ENCODE assay signal across 30 mouse cellular contexts in the genomic region with DNA sequence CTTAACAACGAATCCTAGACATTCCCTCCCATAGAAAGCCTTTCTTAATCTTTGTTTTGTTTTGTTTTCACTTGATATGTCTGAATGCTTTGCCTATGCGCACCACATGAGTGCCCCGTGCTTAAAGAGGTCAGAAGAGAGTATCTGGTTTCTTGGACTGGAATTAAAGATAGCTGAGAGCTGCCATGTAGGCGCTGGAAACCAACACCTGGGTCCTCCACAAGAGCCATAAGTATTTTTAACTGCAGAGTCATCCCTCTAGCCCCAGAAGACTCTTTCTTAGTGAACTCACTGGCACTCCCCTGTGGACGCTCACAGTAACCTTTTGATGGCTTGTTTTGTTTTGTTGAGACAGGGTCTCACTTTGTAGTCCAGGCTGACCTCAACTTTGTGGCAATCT.
DNase-seq lines count a peak whose midpoint lies in the region; ATAC-seq and TF ChIP-seq lines count a peak whose summit lies in the region.
"Had no signal": no experiment of that assay in that cellular context is flagged by ENCODE, and none has a peak within 500 bp of the region (broad histone marks: within the 10 kb centered on the region; RNA-seq: fewer than 3 reads in every experiment).

No protein-coding gene starts in this region.

- 35% methylated on average over 5 of the region's 5 CpGs for WGBS in kidney, embryonic 16.5 days
- WGBS in lung, postnatal 0 days, result 49% methylated on average over 5 of the region's 5 CpGs

- no peak overlapping the region for H3K9ac ChIP-seq in kidney, embryonic 16.5 days (replicated peaks; ENCODE audit: low read length)
- no peak overlapping the region for H3K9ac ChIP-seq in lung, postnatal 0 days (replicated peaks; ENCODE audit: low read depth)
- H3K9ac ChIP-seq: heart, embryonic 15.5 days; hindbrain, embryonic 12.5 days; limb, embryonic 12.5 days; midbrain, embryonic 13.5 days had no signal

- no peak overlapping the region for H3K4me2 ChIP-seq in kidney, embryonic 16.5 days (replicated peaks; ENCODE audit: low read depth, low read length)
- H3K4me2 ChIP-seq in lung, postnatal 0 days (replicated peaks; ENCODE audit: low read depth, low read length), result no peak overlapping the region
- H3K4me2 ChIP-seq: heart, embryonic 15.5 days; hindbrain, embryonic 12.5 days; limb, embryonic 12.5 days; liver, embryonic 11.5 days; midbrain, embryonic 13.5 days had no signal

- TF ChIP-seq EP300 in lung, postnatal 0 days (IDR thresholded peaks at IDR 0.05), result no peak

- H3K27me3 ChIP-seq in kidney, embryonic 16.5 days (ENCODE audit: insufficient read depth, low read length), result no peaks in the 10 kb centered on the region
- H3K27me3 ChIP-seq in lung, postnatal 0 days (replicated peaks; ENCODE audit: insufficient read depth, low read length), result no peaks in the 10 kb centered on the region
- H3K27me3 ChIP-seq: heart, embryonic 15.5 days; hindbrain, embryonic 12.5 days; limb, embryonic 12.5 days; megakaryocyte, embryonic 14.5 days; midbrain, embryonic 13.5 days had no signal

- no peaks in the 10 kb centered on the region for H3K9me3 ChIP-seq in kidney, embryonic 16.5 days (ENCODE audit: low read length)
- H3K9me3 ChIP-seq in lung, postnatal 0 days (ENCODE audit: low read length), result no peaks in the 10 kb centered on the region
- H3K9me3 ChIP-seq: heart, embryonic 10.5 days; heart, embryonic 15.5 days; hindbrain, embryonic 12.5 days; limb, embryonic 12.5 days; midbrain, embryonic 13.5 days had no signal

- no peaks in the 10 kb centered on the region for H3K36me3 ChIP-seq in kidney, embryonic 16.5 days (ENCODE audit: insufficient read depth, low read length)
- no peaks in the 10 kb centered on the region for H3K36me3 ChIP-seq in lung, postnatal 0 days (ENCODE audit: insufficient read depth, low read length)
- H3K36me3 ChIP-seq: heart, embryonic 10.5 days; heart, embryonic 15.5 days; hindbrain, embryonic 12.5 days; limb, embryonic 12.5 days; midbrain, embryonic 13.5 days had no signal

- ATAC-seq in kidney, embryonic 16.5 days (ENCODE audit: low FRiP score, low TSS enrichment), result peak; percentile 36; the same call in 1 of the 2 replicates
- ATAC-seq in lung, postnatal 0 days, result no peak
- ATAC-seq: activated CD4-positive, CD25-positive, alpha-beta regulatory T cell, adult 4 months; forebrain, embryonic 14.5 days; intestine, embryonic 16.5 days; midbrain, embryonic 13.5 days had no signal

- DNase-seq in gastrocnemius, adult 2 months, result peak; percentile 59
- no peak for DNase-seq in gastrocnemius, postnatal 10 days
- no peak for DNase-seq in kidney, postnatal 14 days
- DNase-seq in ZHBTc4 (ENCODE audit: low read depth, low spot score) (peak; percentile 5), liver (no peak)
- peak; percentile 6 for DNase-seq in gastrocnemius, postnatal 14 days
- DNase-seq in lung, postnatal 0 days (ENCODE audit: low spot score), result no peak
- DNase-seq: adrenal gland, adult 2 months; adrenal gland, postnatal 36 days; cerebellum, adult 18-20 months; cerebellum, postnatal 10 days; heart, postnatal 36 days; kidney, postnatal 10 days; lung, postnatal 4 days; spleen, adult 18-20 months; thymus, adult 18-20 months; thymus, postnatal 36 days had no signal

- peaks cover 10% of the 10 kb centered on the region for H3K4me1 ChIP-seq in kidney, embryonic 16.5 days (ENCODE audit: insufficient read depth, low read length)
- no peaks in the 10 kb centered on the region for H3K4me1 ChIP-seq in lung, postnatal 0 days (ENCODE audit: insufficient read depth, low read depth, low read length)
- H3K4me1 ChIP-seq: heart, embryonic 15.5 days; limb, embryonic 12.5 days; megakaryocyte, embryonic 14.5 days; midbrain, embryonic 13.5 days had no signal

- peak; percentile 58 for TF ChIP-seq CTCF in gastrocnemius, adult 2 months (IDR thresholded peaks at IDR 0.05)
- TF ChIP-seq CTCF in lung, postnatal 0 days (IDR thresholded peaks at IDR 0.05), result no peak

- intact Hi-C loops in gastrocnemius, adult 2 months (cut with DNase I), result loop anchor here (1.0 to 5.0 kb wide), 2 partner anchors 53 to 129 kb away; no protein-coding TSS in a partner anchor
- intact Hi-C loops in gastrocnemius, postnatal 14 days (cut with DNase I; ENCODE audit: low total_unique reads), result no loop called here

- H3K27ac ChIP-seq in gastrocnemius, adult 2 months, result peak overlapping the region; percentile 91
- H3K27ac ChIP-seq in kidney, embryonic 16.5 days (ENCODE audit: low read length), result no peak overlapping the region
- H3K27ac ChIP-seq in lung, postnatal 0 days (ENCODE audit: low read length), result no peak overlapping the region
- H3K27ac ChIP-seq: heart, embryonic 10.5 days; heart, embryonic 15.5 days; hindbrain, embryonic 12.5 days; left cerebral cortex, adult 2 months; limb, embryonic 12.5 days; midbrain, embryonic 13.5 days; stomach, postnatal 0 days had no signal

- peak overlapping the region; percentile 15; the same call in 1 of the 2 replicates for H3K4me3 ChIP-seq in gastrocnemius, adult 2 months
- no peak overlapping the region for H3K4me3 ChIP-seq in kidney, embryonic 16.5 days (ENCODE audit: low read length)
- no peak overlapping the region for H3K4me3 ChIP-seq in lung, postnatal 0 days (ENCODE audit: low read depth, low read length)
- H3K4me3 ChIP-seq: heart, embryonic 10.5 days; heart, embryonic 15.5 days; hindbrain, embryonic 12.5 days; left cerebral cortex, adult 2 months; limb, embryonic 12.5 days; megakaryocyte, embryonic 14.5 days; midbrain, embryonic 13.5 days had no signal

Comparison
In these comparisons a context has a peak if more than half of its experiments do, and no peak if none do; other contexts are left out.
1. DNase-seq: peak in gastrocnemius, adult 2 months (single experiment), ZHBTc4 (single experiment) and gastrocnemius, postnatal 14 days (single experiment); none in gastrocnemius, postnatal 10 days (single experiment), kidney, postnatal 14 days (single experiment), lung, postnatal 0 days (single experiment) and liver (single experiment).